Mouse (Mus musculus): Measurements from ENCODE around the gene Nox1. TPM values are rescaled to one million over a fixed set of nuclear protein-coding genes. Genes with fewer than 3 reads are reported as not detected.
"Not testable (repeated sequence)": the region's sequence is repeated elsewhere in the genome, so short reads cannot be mapped to it uniquely, and the experiment has no call there.

Nox1 gene
- not detected in 2 replicates for polyA plus RNA-seq (2015; fragmentation: Nextera tagmentation; extraction: Ambion mirVana)

DNA sequence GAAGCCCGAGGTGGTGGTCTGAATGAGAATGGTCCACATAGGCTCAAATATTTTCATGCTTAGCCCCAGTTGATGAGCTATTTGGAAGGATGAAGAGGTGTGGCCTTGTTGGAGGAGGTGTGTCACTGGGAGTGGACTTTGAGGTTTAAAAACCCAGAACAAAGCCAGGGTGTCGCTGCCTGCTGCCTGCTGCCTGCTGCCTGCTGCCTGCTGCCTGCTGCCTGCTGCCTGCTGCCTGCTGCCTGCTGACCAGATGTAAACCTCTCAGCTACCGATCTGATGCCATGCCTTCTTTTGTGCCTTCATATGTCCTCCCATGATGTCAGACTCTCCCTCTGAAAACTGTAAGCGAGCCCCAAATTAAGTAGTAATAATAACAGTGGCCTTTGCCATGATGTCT, at the start of gene Nox1:
Gene Nox1, minus strand, starts transcription at position 101 of the 400 bp plus-strand sequence.
- Histone ChIP-seq H3K9me3 (replicated peaks) (no peaks in the 10 kb centered on the region), H3K36me3 (replicated peaks) (0 out of 2 replicates have a peak, but pooled peaks cover 3% of the 10 kb centered on the region), H3K27ac (replicated peaks) (no peak within 1 kb of the TSS), H3K9ac (no peak within 1 kb of the TSS), H3K4me3 (replicated peaks) (no peak within 1 kb of the TSS), H3K4me2 (no peak within 1 kb of the TSS), H3K27me3 (no peaks in the 10 kb centered on the region), H3K4me1 (replicated peaks) (peaks cover 6% of the 10 kb centered on the region; the same call in 1 of the 2 replicates)
- ATAC-seq (ENCODE audit: insufficient read depth): no peak
- WGBS (ENCODE audit: insufficient replicate concordance): 56% methylated on average over 4 of the region's 4 CpGs

DNA sequence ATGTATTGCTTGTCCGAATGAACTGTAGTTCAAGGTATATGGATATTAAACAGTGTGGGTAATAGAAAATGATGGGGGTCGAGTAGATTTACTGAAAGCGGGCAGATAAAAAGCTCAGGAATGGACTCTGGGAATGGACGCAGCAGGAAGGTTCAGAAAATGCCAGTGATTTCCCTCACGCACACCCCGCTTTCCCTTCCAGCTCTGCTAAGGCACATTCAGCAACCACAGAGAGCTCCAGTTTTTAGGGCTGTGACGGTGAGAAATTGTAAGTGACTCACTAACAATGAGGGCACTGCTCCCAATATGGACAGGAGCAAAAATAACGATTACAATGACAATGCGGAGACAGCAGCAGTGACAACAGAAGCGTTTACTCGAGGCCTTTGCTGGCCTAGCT, 40.4 kb upstream of the Nox1 start:
- Histone ChIP-seq H3K9ac (no peak overlapping the region), H3K27ac (replicated peaks) (no peak overlapping the region), H3K27me3 (no peaks in the 10 kb centered on the region), H3K4me2 (no peak overlapping the region), H3K9me3 (replicated peaks) (no peaks in the 10 kb centered on the region), H3K4me1 (replicated peaks) (no peaks in the 10 kb centered on the region), H3K4me3 (replicated peaks) (no peak overlapping the region), H3K36me3 (replicated peaks) (0 out of 2 replicates have a peak, but pooled peaks cover 16% of the 10 kb centered on the region)
- ATAC-seq (ENCODE audit: insufficient read depth): no peak
- 83% methylated on average over 11 of the region's 11 CpGs for WGBS (ENCODE audit: insufficient replicate concordance)

DNA sequence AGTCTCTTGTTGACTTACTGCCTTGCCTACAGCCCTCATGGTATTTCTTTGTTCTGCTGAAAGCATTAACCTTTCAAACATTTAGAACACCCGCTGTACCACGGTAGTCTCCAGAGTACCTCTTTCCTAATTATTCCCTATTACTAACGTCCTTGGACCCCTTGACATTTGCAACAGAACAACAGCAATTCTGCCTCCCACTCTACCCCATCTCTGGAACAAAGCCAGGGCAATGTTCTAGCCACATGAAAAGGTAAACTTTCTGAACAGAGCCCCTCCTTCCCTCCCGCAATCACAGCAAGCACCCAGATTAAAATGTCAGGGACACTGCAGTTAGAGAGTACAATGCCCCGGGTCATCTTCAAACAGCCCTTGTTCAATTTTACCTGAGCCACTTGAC, 39.4 kb upstream of the Nox1 start:
- H3K9ac ChIP-seq: no peak overlapping the region
- no peaks in the 10 kb centered on the region for H3K9me3 ChIP-seq (replicated peaks)
- no peak for ATAC-seq (ENCODE audit: insufficient read depth)
- 0 out of 2 replicates have a peak, but pooled peaks cover 16% of the 10 kb centered on the region for H3K36me3 ChIP-seq (replicated peaks)
- no peak overlapping the region for H3K4me3 ChIP-seq (replicated peaks)
- H3K27me3 ChIP-seq: no peaks in the 10 kb centered on the region
- WGBS (ENCODE audit: insufficient replicate concordance): 68% methylated on average over 5 of the region's 5 CpGs
- H3K27ac ChIP-seq (replicated peaks): no peak overlapping the region
- H3K4me1 ChIP-seq (replicated peaks): no peaks in the 10 kb centered on the region
- no peak overlapping the region for H3K4me2 ChIP-seq

DNA sequence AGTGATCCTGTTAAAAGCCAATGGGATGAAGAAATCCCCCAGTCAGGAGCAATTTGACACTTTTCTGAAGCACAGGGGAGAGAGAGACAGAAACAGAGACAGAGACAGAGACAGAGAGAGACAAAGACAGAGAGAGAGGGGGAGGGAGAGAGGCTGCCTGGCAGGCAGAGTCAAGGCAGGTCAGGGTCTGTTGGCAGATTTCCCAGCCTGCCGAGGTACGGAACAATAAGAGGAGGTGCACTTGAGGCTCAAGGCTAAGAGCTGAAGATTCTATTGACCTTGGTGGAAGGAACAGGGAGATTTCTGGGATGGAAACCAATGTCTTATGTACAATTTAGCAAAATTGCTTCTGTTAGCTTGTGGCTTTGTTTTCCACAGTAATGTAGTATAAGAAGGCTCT, 26.4 kb upstream of the Nox1 start:
- no peak overlapping the region for H3K4me2 ChIP-seq
- H3K27me3 ChIP-seq: no peaks in the 10 kb centered on the region
- no peak overlapping the region for H3K9ac ChIP-seq
- no peaks in the 10 kb centered on the region for H3K9me3 ChIP-seq (replicated peaks)
- 72% methylated on average over 2 of the region's 2 CpGs for WGBS (ENCODE audit: insufficient replicate concordance)
- H3K4me3 ChIP-seq (replicated peaks): no peak overlapping the region
- no peak for ATAC-seq (ENCODE audit: insufficient read depth)
- no peaks in the 10 kb centered on the region for H3K4me1 ChIP-seq (replicated peaks)
- 0 out of 2 replicates have a peak, but pooled peaks cover 7% of the 10 kb centered on the region for H3K36me3 ChIP-seq (replicated peaks)
- H3K27ac ChIP-seq (replicated peaks): no peak overlapping the region

DNA sequence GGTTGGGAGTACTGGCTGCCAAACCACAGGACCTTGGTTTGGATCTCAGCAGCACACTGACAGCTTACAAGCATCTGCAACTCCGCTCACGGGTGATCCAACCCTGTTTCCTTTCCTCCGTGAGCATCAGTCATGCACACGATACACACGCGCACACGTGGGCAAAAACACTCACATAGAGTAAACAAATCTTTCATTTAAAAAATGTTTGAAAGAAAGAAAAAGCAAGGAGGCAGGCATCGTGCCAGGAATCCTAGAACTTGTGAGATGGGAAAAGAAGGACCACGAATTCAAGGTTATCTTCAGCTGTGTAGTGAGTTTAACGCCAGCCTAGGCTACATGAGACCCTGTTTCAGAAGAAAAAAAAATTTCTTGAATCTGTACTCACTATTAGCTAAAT, 24.2 kb upstream of the Nox1 start:
- Histone ChIP-seq H3K27me3 (no peaks in the 10 kb centered on the region), H3K9me3 (replicated peaks) (no peaks in the 10 kb centered on the region), H3K9ac (no peak overlapping the region), H3K27ac (replicated peaks) (no peak overlapping the region), H3K4me3 (replicated peaks) (no peak overlapping the region), H3K4me1 (replicated peaks) (no peaks in the 10 kb centered on the region), H3K36me3 (replicated peaks) (0 out of 2 replicates have a peak, but pooled peaks cover 7% of the 10 kb centered on the region), H3K4me2 (no peak overlapping the region)
- ATAC-seq (ENCODE audit: insufficient read depth): no peak
- WGBS (ENCODE audit: insufficient replicate concordance): 80% methylated on average over 10 of the region's 10 CpGs

DNA sequence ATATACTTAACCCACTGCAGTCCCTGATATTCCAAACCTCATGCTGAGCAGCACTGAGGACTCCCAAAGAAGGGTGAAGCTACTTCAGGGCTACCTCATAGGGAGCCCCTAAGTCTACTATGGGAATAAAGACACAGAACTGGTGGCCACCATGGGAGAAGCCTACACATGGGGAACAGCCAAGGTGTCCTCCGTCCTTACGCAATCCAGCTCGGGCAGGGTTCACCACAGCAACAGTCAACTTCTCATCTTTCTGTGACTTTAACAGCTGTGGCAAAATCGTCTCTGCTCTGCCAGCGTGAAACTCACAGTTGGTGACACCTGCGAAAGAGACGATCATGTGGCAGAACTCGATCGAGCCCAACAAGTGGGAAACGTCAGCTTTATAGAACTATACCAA, 16.5 kb upstream of the Nox1 start:
- no peak for ATAC-seq (ENCODE audit: insufficient read depth)
- Histone ChIP-seq H3K9ac (no peak overlapping the region), H3K4me2 (no peak overlapping the region), H3K9me3 (replicated peaks) (no peaks in the 10 kb centered on the region), H3K4me1 (replicated peaks) (no peaks in the 10 kb centered on the region), H3K27me3 (no peaks in the 10 kb centered on the region), H3K4me3 (replicated peaks) (no peak overlapping the region), H3K36me3 (replicated peaks) (0 out of 2 replicates have a peak, but pooled peaks cover 4% of the 10 kb centered on the region), H3K27ac (replicated peaks) (no peak overlapping the region)
- WGBS (ENCODE audit: insufficient replicate concordance): 79% methylated on average over 10 of the region's 10 CpGs

DNA sequence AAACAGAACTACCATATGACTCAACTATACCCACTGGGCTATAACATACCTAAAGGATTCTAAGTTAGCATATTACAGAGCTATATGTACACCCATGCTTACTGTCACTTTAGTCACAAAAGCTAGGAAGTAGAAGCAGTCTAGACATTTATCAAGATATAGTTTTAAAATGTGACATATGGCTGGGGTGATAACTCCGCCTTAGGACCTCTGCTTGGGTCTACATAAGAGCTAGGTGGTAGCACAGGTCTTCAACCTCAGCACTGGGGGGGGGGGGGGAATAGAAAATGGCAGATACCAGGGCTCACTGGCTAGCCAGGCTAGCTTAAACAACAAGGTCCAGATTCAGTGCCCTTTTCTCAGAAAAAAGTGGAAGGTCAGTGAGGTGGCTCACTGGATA, 11.3 kb upstream of the Nox1 start:
- 48% methylated on average over 1 of the region's 1 CpGs for WGBS (ENCODE audit: insufficient replicate concordance)
- H3K27ac ChIP-seq (replicated peaks): no peak overlapping the region
- no peak for ATAC-seq (ENCODE audit: insufficient read depth)
- H3K4me1 ChIP-seq (replicated peaks): no peaks in the 10 kb centered on the region
- no peaks in the 10 kb centered on the region for H3K36me3 ChIP-seq (replicated peaks)
- no peaks in the 10 kb centered on the region for H3K27me3 ChIP-seq
- no peak overlapping the region for H3K4me3 ChIP-seq (replicated peaks)
- no peaks in the 10 kb centered on the region for H3K9me3 ChIP-seq (replicated peaks)
- H3K9ac ChIP-seq: no peak overlapping the region
- H3K4me2 ChIP-seq: no peak overlapping the region

DNA sequence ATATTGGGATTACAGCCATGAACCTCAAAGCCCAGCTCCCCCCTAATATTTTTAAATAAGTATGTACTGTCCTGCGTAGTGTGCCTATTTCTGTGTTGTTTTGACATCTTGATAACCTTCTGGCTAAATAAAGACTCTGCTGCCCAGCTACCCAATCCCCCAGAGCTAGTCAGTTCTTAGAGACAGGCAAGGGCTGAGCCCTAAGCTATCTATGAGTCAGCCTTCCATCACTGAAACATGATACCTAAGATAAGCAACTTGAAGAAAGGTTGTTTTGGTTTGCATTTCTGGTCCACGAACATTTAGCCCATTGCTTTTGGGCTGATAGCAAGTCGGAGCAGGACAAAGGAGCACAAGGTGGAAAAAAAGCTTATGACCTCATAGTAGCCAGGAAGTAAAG, 1.1 kb downstream of the Nox1 start:
- Histone ChIP-seq H3K4me3 (replicated peaks) (no peak overlapping the region), H3K27me3 (no peaks in the 10 kb centered on the region), H3K36me3 (replicated peaks) (0 out of 2 replicates have a peak, but pooled peaks cover 3% of the 10 kb centered on the region), H3K27ac (replicated peaks) (no peak overlapping the region), H3K4me1 (replicated peaks) (peaks cover 6% of the 10 kb centered on the region; the same call in 1 of the 2 replicates), H3K9ac (no peak overlapping the region), H3K9me3 (replicated peaks) (no peaks in the 10 kb centered on the region), H3K4me2 (no peak overlapping the region)
- no peak for ATAC-seq (ENCODE audit: insufficient read depth)
- 41% methylated on average over 3 of the region's 3 CpGs for WGBS (ENCODE audit: insufficient replicate concordance)

DNA sequence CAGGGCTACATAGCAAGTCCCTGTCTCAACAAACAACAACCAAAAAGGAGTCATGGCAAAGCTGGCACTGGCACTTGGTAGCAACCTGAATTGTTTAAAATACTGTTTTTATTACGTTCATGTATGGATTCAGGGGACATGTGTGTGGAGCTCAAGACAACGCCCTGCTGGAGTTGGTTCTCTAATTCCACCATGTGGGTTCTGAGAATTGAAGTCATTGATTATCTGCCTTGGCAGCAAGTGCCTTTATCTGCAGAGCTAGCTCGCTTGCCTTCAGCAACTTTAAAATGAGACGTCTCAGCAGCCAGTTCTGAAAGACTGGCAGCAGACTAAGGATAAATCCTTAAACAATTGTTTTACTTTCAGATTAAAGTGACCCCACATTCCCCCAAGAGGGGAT, 3.6 kb downstream of the Nox1 start:
- Histone ChIP-seq H3K9me3 (replicated peaks) (no peaks in the 10 kb centered on the region), H3K27me3 (no peaks in the 10 kb centered on the region), H3K36me3 (replicated peaks) (no peaks in the 10 kb centered on the region), H3K27ac (replicated peaks) (no peak overlapping the region), H3K4me2 (no peak overlapping the region), H3K4me1 (replicated peaks) (peaks cover 6% of the 10 kb centered on the region; the same call in 1 of the 2 replicates), H3K4me3 (replicated peaks) (no peak overlapping the region), H3K9ac (no peak overlapping the region)
- WGBS (ENCODE audit: insufficient replicate concordance): 24% methylated on average over 4 of the region's 4 CpGs
- peak; percentile 52; the same call in 1 of the 2 replicates for ATAC-seq (ENCODE audit: insufficient read depth)

DNA sequence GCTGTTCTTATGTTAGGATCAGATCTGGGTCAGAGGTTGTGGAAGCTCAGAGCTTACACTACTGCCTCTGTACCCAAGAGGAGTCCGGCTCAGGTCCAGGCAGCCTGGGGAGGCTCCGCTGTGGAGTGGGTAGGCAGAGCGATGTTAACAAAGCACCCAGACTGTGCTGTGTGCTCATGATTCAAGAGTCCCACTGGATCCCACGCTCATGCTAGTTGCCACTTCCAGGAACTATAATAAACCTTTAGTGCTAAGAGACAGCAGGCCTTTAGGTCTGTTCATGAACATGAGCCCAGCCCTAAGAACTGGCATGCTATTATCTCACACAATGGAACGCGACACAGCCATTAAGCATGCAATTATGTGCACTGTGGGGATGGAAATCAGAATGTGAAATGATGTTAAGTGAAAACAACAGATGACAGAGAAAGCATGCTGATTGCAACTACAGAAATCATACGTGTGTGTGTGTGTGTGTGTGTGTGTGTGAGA, 10.6 kb downstream of the Nox1 start:
- Histone ChIP-seq H3K27ac (replicated peaks) (no peak overlapping the region), H3K9ac (no peak overlapping the region), H3K4me2 (no peak overlapping the region), H3K9me3 (replicated peaks) (no peaks in the 10 kb centered on the region), H3K36me3 (replicated peaks) (no peaks in the 10 kb centered on the region), H3K4me1 (replicated peaks) (no peaks in the 10 kb centered on the region), H3K4me3 (replicated peaks) (no peak overlapping the region), H3K27me3 (no peaks in the 10 kb centered on the region)
- no peak for ATAC-seq (ENCODE audit: insufficient read depth)
- 78% methylated on average over 7 of the region's 7 CpGs for WGBS (ENCODE audit: insufficient replicate concordance)

DNA sequence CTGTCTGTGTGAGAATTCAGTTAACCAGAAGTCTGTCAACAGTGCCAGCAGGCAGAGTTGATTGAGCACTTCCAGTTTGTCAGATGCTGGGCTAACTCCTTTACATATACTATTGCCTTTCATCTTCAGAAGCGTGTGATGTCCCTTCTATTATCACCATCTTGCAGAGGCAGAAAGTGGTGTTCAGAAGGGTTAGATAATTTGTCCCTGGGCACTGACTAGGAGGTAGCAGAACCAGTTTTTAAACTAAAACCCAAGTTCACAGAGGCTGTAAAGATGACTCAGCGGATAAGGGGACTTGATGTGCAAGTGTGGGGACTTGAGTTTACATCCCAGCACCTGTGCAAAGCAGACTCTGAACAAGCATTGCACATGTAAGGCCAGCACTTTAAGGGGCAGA, 13.3 kb downstream of the Nox1 start:
- Histone ChIP-seq H3K4me3 (replicated peaks) (no peak overlapping the region), H3K27ac (replicated peaks) (no peak overlapping the region), H3K9me3 (replicated peaks) (no peaks in the 10 kb centered on the region), H3K4me1 (replicated peaks) (no peaks in the 10 kb centered on the region), H3K27me3 (no peaks in the 10 kb centered on the region), H3K36me3 (replicated peaks) (no peaks in the 10 kb centered on the region), H3K4me2 (no peak overlapping the region), H3K9ac (no peak overlapping the region)
- peak; percentile 80 for ATAC-seq (ENCODE audit: insufficient read depth)
- 46% methylated on average over 2 of the region's 2 CpGs for WGBS (ENCODE audit: insufficient replicate concordance)

DNA sequence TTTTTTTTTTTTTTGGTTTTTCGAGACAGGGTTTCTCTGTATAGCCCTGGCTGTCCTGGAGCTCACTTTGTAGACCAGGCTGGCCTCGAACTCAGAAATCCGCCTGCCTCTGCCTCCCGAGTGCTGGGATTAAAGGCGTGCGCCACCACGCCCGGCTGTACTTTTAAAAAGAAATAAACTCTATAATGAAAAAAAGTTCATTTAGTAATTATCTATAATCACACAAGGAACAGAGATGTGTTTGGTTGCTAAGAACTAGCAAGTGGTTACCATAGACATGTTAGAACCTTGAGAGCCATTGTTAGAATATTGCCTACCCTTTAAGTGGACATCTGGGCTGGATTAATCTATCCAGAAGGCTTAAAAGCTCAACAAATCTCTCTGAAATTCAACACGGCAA, 34.6 kb downstream of the Nox1 start, which contains the start of gene Arl13a:
Gene Arl13a, plus strand, starts transcription at position 301 of the 400 bp plus-strand sequence.
- not testable (repeated sequence) for ATAC-seq (ENCODE audit: insufficient read depth); H3K27ac ChIP-seq (replicated peaks); H3K4me2 ChIP-seq; H3K36me3 ChIP-seq (replicated peaks); H3K9ac ChIP-seq; H3K27me3 ChIP-seq; H3K4me3 ChIP-seq (replicated peaks); H3K4me1 ChIP-seq (replicated peaks); H3K9me3 ChIP-seq (replicated peaks)
- WGBS (ENCODE audit: insufficient replicate concordance): 70% methylated on average over 9 of the region's 9 CpGs
